Mouse (Mus musculus) myocyte (in vitro differentiated cells): Measurements from ENCODE around the gene Ppm1a. TPM values are rescaled to one million over a fixed set of nuclear protein-coding genes. Genes with fewer than 3 reads are reported as not detected.

ENCODE experiments used
- H3K27me3 ChIP-seq: one replicate; pipeline ENCODE4 v1.6.1; 2011; ENCODE audit not compliant: control insufficient read depth, insufficient read depth, insufficient read length
- H3K36me3 ChIP-seq: one replicate; pipeline ENCODE4 v1.6.1; 2011; ENCODE audit not compliant: control insufficient read depth, insufficient read depth
- H3K4me2 ChIP-seq: one replicate; pipeline ENCODE4 v1.6.1; 2011; ENCODE audit warnings: low read depth, control low read depth
- H3K4me3 ChIP-seq: one replicate; pipeline ENCODE4 v1.5.1; 2011; ENCODE audit warnings: mild to moderate bottlenecking, control low read depth, moderate library complexity
- H3K79me2 ChIP-seq: one replicate; pipeline ENCODE4 v1.6.1; 2011; ENCODE audit not compliant: control insufficient read depth, insufficient read depth
- H3ac ChIP-seq: one replicate; pipeline ENCODE4 v1.6.1; 2011; ENCODE audit not compliant: control insufficient read depth, insufficient read length
- CEBPB ChIP-seq: IDR thresholded peaks from 2 replicates; pipeline ENCODE4 v1.6.1; 2011; ENCODE audit warnings: mild to moderate bottlenecking, moderate library complexity; ENCODE audit not compliant: poor library complexity, insufficient read depth, severe bottlenecking
- E2F4 ChIP-seq: IDR thresholded peaks from one replicate; pipeline ENCODE4 v1.6.1; 2011; ENCODE audit warnings: mild to moderate bottlenecking, control low read depth, moderate library complexity; ENCODE audit not compliant: insufficient read depth
- MAX ChIP-seq: IDR thresholded peaks from one replicate; pipeline ENCODE4 v1.6.1; 2011; ENCODE audit warnings: low read depth, mild to moderate bottlenecking, control low read depth
- MYOD1 ChIP-seq, 3 experiments: IDR thresholded peaks; one replicate each; pipeline ENCODE4 v1.6.1; 2011; ENCODE audit warnings: control low read depth in 2 of 3, low read depth in 2 of 3, mild to moderate bottlenecking in 2 of 3, moderate library complexity in 1 of 3; ENCODE audit not compliant: insufficient read length in 2 of 3, control insufficient read depth in 1 of 3
- MYOG ChIP-seq, 3 experiments: IDR thresholded peaks; one replicate each; pipeline ENCODE4 v1.6.1; 2011; ENCODE audit warnings: control low read depth in 2 of 3, low read depth in 2 of 3, mild to moderate bottlenecking in 2 of 3; ENCODE audit not compliant: insufficient read length in 2 of 3, control insufficient read depth in 1 of 3, insufficient read depth in 1 of 3
- POLR2A ChIP-seq: IDR thresholded peaks from one replicate; pipeline ENCODE4 v1.6.1; 2011; ENCODE audit warnings: low read depth, mild to moderate bottlenecking, control low read depth, moderate library complexity; ENCODE audit not compliant: insufficient read length
- POLR2AphosphoS2 ChIP-seq: IDR thresholded peaks from one replicate; pipeline ENCODE4 v1.6.1; 2011; ENCODE audit warnings: low read depth, control low read depth; ENCODE audit not compliant: insufficient read length
- REST ChIP-seq: IDR thresholded peaks from one replicate; pipeline ENCODE4 v1.6.1; 2011; ENCODE audit warnings: mild to moderate bottlenecking, control low read depth, moderate library complexity; ENCODE audit not compliant: insufficient read depth, insufficient read length
- SRF ChIP-seq: IDR thresholded peaks from one replicate; pipeline ENCODE4 v1.6.1; 2011; ENCODE audit warnings: low read depth; ENCODE audit not compliant: control insufficient read depth, insufficient read length
- TCF12 ChIP-seq: IDR thresholded peaks from one replicate; pipeline ENCODE4 v1.6.1; 2011; ENCODE audit warnings: mild to moderate bottlenecking, control low read depth; ENCODE audit not compliant: poor library complexity, insufficient read depth, severe bottlenecking
- TCF3 ChIP-seq: IDR thresholded peaks from one replicate; pipeline ENCODE4 v1.6.1; 2011; ENCODE audit warnings: low read depth, control low read depth; ENCODE audit not compliant: insufficient read length
- USF1 ChIP-seq: IDR thresholded peaks from one replicate; pipeline ENCODE4 v1.6.1; 2011; ENCODE audit warnings: low read depth, mild to moderate bottlenecking, control low read depth, moderate library complexity
- polyA plus RNA-seq: library from polyadenylated mRNA; unstranded; fragments of >200 nt; fragmentation: generic; extraction: Trizol; gene quantifications from one replicate; pipeline ENCODE4 v1.2.1, GENCODE M21; 2012; ENCODE audit warnings: missing spikeins

Gene Ppm1a
- polyA plus RNA-seq, 1 experiment, result 126 TPM

DNA sequence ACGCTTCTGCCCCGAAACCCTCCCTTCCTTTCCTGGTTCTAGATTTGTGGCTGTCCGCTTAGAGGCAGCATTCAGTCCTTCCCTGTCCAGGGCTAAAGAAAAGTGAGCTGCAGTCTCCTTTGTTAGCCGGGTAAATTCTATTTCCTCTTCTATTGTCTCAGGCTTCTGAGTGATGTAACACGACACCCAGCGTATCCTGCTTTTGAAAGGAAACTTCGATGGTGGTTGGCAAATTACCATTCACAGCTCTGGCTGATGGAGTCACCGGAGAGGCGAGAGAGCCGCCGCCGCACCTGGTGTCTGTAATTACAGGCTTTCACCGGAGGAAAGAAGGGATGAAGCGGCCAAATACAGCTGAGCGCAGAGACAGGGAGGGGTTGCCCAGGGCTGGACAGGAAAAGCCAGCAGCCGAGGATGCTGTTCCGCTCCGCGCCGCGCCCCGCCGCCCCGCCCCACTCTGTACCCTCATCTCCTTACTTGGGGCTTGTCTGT, 63.7 kb downstream of the Ppm1a start:
- Histone ChIP-seq H3K36me3 (no peaks in the 10 kb centered on the region), H3K4me3 (peak overlapping the region; percentile 22)
- TF ChIP-seq TCF12 (no peak), MYOG (IDR thresholded peaks at IDR 0.05; ENCODE audit: control insufficient read depth in 1 of 3, insufficient read depth in 1 of 3, insufficient read length in 2 of 3, low read depth in 2 of 3) (no peak), POLR2A (peak; percentile 44), SRF (no peak)

DNA sequence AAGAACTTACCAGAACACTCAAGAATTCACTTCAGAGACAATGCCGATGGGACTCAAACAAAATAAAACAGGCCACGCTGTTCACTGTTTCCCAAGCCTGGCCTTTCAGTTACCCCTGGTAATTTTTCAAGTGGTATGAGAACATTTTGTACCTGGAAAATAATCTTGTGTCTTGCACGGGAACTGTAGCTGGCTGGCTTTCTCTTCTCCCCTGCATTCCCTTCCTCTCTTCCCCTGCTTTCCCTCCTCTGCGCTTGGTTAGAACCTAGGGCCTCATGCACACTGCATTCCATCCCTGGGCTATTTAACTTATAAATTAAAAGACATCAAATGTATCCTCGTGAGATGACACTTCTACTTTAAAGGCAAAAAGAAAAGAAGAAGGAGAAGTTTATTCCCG, 64.3 kb downstream of the Ppm1a start:
- no peak overlapping the region for H3ac ChIP-seq
- H3K4me3 ChIP-seq, result peak overlapping the region; percentile 22
- TF ChIP-seq POLR2AphosphoS2, result no peak
- no peak for TF ChIP-seq E2F4
- no peak for TF ChIP-seq MYOG (IDR thresholded peaks at IDR 0.05; ENCODE audit: control insufficient read depth in 1 of 3, insufficient read depth in 1 of 3, insufficient read length in 2 of 3, low read depth in 2 of 3)
- no peak for TF ChIP-seq MYOD1 (IDR thresholded peaks at IDR 0.05; ENCODE audit: control insufficient read depth in 1 of 3, insufficient read length in 2 of 3, low read depth in 2 of 3)
- TF ChIP-seq POLR2A, result no peak
- no peak for TF ChIP-seq TCF3
- TF ChIP-seq MAX, result no peak

More for the DNA sequence above, 63.7 kb downstream of the Ppm1a start:
- Histone ChIP-seq H3K4me2 (peak overlapping the region; percentile 74), H3ac (no peak overlapping the region), H3K79me2 (no peaks in the 10 kb centered on the region), H3K27me3 (no peaks in the 10 kb centered on the region)

DNA sequence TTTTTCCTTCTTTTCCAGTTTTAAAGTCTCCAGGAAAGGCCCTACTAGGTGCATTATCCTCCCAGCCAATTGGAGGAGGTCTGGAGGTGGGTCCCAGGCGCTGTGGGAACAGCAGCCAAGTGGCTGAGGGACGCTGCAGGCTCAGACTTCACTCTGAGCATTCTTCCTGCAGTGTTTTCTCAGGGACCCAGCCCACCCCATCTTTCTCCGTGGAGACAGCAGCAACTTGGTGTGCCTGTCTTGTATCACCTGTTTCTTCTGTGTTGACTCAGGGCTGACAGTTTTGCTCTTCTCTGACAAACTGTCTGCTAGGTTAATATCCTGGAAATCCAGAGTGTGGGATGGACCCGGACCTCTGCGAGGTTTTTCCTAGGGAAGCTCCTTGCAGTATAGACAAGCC, 68.4 kb downstream of the Ppm1a start:
- no peak for TF ChIP-seq USF1
- TF ChIP-seq MYOG (IDR thresholded peaks at IDR 0.05; ENCODE audit: control insufficient read depth in 1 of 3, insufficient read depth in 1 of 3, insufficient read length in 2 of 3, low read depth in 2 of 3), result no peak
- TF ChIP-seq E2F4, result no peak
- no peak for TF ChIP-seq CEBPB
- TF ChIP-seq MYOD1 (IDR thresholded peaks at IDR 0.05; ENCODE audit: control insufficient read depth in 1 of 3, insufficient read length in 2 of 3, low read depth in 2 of 3), result no peak
- no peak for TF ChIP-seq TCF3
- no peak for TF ChIP-seq SRF
- TF ChIP-seq MAX, result no peak
- no peak for TF ChIP-seq POLR2A

More for the DNA sequence above, 64.3 kb downstream of the Ppm1a start:
- peak overlapping the region; percentile 74 for H3K4me2 ChIP-seq
- H3K79me2 ChIP-seq, result no peaks in the 10 kb centered on the region
- no peaks in the 10 kb centered on the region for H3K36me3 ChIP-seq
- no peaks in the 10 kb centered on the region for H3K27me3 ChIP-seq

GRCm38 (mm10) chr12:72828846-72829556, 71.7 kb downstream of the Ppm1a start:
- Histone ChIP-seq H3K4me2 (no peak overlapping the region), H3K27me3 (peaks cover 12% of the 10 kb centered on the region), H3K36me3 (no peaks in the 10 kb centered on the region), H3K79me2 (no peaks in the 10 kb centered on the region), H3ac (no peak overlapping the region), H3K4me3 (no peak overlapping the region)
- TF ChIP-seq TCF3, result no peak

More for the DNA sequence above, 68.4 kb downstream of the Ppm1a start:
- H3K79me2 ChIP-seq, result no peaks in the 10 kb centered on the region
- H3K4me2 ChIP-seq, result no peak overlapping the region
- no peaks in the 10 kb centered on the region for H3K27me3 ChIP-seq
- no peak overlapping the region for H3K4me3 ChIP-seq
- H3K36me3 ChIP-seq, result no peaks in the 10 kb centered on the region
- no peak overlapping the region for H3ac ChIP-seq

DNA sequence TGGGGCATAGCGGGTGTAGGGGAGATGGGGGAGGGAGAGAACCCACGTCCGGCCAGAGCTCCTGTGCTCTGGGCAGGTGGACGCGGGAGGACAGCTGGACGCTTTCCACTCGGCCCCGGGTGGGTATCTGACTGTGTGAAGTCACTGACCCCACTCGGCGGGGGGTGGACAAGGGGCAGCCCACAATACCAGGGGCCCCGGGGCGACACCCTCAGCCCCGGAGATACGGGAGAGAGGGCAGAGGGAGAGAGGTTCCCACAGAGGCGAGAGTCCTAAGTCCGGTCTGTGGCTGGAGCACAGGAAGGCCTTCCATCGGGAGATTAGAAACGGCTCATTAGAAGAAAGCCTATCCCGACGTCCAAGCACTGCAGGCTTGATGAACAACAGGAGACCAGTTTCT, 72.5 kb downstream of the Ppm1a start:
- TF ChIP-seq MAX (no peak), SRF (no peak), USF1 (no peak), MYOD1 (IDR thresholded peaks at IDR 0.05; ENCODE audit: control insufficient read depth in 1 of 3, insufficient read length in 2 of 3, low read depth in 2 of 3) (no peak), E2F4 (no peak), TCF12 (no peak), REST (no peak), POLR2AphosphoS2 (no peak), MYOG (IDR thresholded peaks at IDR 0.05; ENCODE audit: control insufficient read depth in 1 of 3, insufficient read depth in 1 of 3, insufficient read length in 2 of 3, low read depth in 2 of 3) (no peak), TCF3 (no peak), POLR2A (no peak), CEBPB (no peak)
- Histone ChIP-seq H3K79me2 (no peaks in the 10 kb centered on the region), H3K4me2 (no peak overlapping the region), H3ac (no peak overlapping the region), H3K4me3 (no peak overlapping the region), H3K36me3 (no peaks in the 10 kb centered on the region), H3K27me3 (peaks cover 12% of the 10 kb centered on the region)

DNA sequence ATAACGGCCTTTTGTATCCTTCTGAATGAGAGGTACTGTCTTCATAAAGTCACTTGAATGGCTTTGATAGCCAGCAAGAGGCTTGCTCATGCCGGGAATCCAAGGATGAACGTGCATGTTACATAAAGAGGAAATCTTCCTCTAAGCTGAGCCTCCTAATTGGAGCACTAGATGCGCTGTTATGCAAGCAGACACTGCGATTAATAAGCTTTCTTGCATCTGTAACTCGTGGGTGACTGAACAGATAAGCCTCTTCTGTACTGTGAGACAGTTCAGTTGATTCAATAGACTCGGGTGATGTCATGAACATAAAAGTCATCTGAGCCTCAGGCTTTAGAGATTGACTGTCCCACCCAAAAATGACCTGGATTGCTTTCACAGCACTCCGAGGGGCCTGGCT, 73.1 kb downstream of the Ppm1a start:
- TF ChIP-seq MYOD1 (IDR thresholded peaks at IDR 0.05; ENCODE audit: control insufficient read depth in 1 of 3, insufficient read length in 2 of 3, low read depth in 2 of 3) (no peak), TCF3 (no peak), E2F4 (no peak), CEBPB (no peak), USF1 (no peak), POLR2AphosphoS2 (no peak), REST (no peak), MYOG (IDR thresholded peaks at IDR 0.05; ENCODE audit: control insufficient read depth in 1 of 3, insufficient read depth in 1 of 3, insufficient read length in 2 of 3, low read depth in 2 of 3) (no peak), SRF (no peak)
- H3K4me2 ChIP-seq, result no peak overlapping the region
- no peaks in the 10 kb centered on the region for H3K36me3 ChIP-seq
- no peaks in the 10 kb centered on the region for H3K79me2 ChIP-seq
- no peak overlapping the region for H3K4me3 ChIP-seq
- no peak overlapping the region for H3ac ChIP-seq
- peaks cover 12% of the 10 kb centered on the region for H3K27me3 ChIP-seq
